Mouse (Mus musculus): ENCODE data around the gene Lrp3.
A peak's percentile ranks its signal among the peaks of the same experiment; 100 is the strongest.

Lrp3 gene

DNA sequence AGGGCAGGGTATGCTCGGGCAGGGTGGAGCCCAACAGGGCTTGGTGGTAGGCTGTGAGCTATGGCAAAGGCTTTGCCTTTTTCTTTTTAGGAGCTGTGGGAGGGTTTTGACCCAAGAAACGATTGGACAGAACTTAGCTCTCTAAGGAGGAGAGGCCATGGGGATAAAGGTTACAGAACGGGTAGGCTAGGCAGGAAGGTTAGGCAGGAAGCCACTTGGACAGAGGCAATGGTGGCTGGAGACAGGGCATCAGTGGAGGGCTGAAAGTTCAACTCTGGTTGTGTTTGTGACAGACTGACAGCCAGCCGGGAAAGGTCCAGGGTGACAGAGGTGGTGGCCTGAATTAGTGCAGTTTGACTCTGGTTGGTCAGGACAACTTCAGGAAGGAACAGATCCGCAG, 25.6 kb downstream of the Lrp3 start:
- no peak for ATAC-seq (ENCODE audit: low TSS enrichment)

GRCm38 (mm10) chr7:35185889-35186569, 29.3 kb downstream of the Lrp3 start, which contains the start of gene Slc7a10:
TSS of gene Slc7a10 (plus strand) at chr7:35186385.
- no peak for ATAC-seq (ENCODE audit: low TSS enrichment)

GRCm38 (mm10) chr7:35184833-35185724, 30.2 kb downstream of the Lrp3 start:
- peak; percentile 67 for ATAC-seq (ENCODE audit: low TSS enrichment)

DNA sequence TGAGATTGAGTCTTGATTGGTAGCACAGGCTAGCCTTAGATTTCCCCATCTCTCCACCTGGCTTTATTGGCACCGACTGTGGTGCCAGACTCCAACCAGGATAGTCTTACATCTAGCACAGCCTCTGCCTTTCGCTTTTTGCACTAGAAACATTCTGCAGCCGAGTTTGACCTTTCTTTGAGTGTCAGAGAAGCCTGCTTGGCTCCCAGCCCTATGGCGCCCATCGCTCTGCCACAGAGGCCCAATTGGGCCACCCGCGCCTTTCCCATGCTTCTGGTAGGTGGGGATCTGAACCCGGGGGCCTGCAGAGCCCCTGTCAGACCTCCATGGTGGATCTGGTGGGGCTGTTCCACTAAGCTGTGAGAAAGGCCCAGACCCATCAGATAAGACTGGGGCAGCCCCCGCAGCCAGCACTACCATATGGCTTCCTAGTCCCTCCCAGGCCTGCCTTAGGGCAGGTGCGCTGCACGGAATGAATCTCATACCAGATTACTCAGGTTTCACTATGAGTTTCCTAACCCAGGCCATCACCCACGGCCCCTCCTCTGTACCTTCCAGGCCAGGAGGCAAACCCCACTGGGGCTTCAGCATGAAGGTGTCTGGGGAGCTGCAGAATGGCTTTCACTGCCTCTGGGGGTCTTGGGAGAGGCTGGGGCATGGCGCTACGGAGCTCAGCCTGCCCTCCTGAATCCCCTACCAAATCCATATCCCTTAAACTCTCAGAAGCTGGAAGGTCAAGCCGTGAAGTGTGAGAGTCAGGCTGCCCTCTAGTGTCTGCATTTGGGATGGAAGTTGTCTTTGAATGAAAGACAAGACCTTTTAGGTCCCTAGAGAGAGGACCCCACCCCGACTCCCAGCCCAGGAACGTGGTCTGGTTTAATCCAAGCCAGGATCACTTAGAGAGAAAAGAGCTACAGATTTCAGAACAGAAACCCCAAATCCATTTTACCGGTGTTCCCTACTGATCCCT, 38.6 kb downstream of the Lrp3 start:
- ATAC-seq (ENCODE audit: low TSS enrichment) = no peak

- ATAC-seq (ENCODE audit: low TSS enrichment) = no peak
These were observed 39.8 kb downstream of the Lrp3 start for GRCm38 (mm10) chr7:35175533-35175932.

DNA sequence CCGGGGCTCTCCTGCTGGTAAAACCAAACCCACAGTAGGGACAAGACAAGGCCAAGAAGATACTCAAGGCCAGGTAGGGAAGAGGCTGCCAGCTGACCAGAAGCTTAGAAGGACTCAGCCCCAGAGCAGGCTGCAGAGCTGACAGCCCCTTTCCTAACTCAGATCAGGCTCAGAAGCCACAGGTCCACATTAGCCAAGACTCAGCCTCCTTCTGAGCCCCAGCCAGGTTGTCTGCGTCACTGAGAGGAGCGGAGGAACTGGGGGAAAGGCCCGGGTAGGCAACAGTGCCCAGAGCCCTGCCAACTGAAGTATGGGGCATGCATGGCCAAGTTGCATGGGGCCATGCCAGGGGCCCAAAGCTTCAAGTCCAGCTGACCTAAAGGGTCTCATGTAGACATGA, 42.8 kb downstream of the Lrp3 start:
- ATAC-seq (ENCODE audit: low TSS enrichment) = no peak

DNA sequence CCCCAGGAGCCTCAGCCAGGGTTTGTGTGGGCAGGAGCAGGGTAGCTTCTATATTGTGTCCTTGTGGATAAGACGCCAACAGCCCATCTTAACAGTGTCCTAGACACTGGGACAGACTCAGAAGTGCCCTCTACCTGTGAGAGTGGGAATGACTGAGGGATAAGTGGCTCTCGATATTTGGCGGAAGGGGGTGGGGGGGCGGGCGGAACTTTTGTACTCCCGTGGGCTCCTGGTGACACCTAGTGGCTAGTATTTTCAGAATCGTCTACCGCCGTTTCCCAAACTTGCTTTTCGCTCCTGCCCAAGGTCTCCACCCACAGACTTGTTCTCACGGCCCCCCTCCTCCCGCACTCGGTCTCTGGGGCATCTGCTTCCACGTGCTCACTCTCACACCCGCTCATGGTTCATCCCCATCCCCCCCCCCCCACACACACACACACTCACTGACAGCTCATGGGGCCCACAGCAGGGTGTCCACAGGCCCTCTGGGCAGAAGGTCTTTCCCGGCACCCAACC, 43.4 kb downstream of the Lrp3 start:
- peak; percentile 73 for ATAC-seq (ENCODE audit: low TSS enrichment)

- ATAC-seq (ENCODE audit: low TSS enrichment) = peak; percentile 81
These were observed 46.0 kb downstream of the Lrp3 start for GRCm38 (mm10) chr7:35169341-35169740.

GRCm38 (mm10) chr7:35167925-35168324, 47.4 kb downstream of the Lrp3 start:
- no peak for ATAC-seq (ENCODE audit: low TSS enrichment)

DNA sequence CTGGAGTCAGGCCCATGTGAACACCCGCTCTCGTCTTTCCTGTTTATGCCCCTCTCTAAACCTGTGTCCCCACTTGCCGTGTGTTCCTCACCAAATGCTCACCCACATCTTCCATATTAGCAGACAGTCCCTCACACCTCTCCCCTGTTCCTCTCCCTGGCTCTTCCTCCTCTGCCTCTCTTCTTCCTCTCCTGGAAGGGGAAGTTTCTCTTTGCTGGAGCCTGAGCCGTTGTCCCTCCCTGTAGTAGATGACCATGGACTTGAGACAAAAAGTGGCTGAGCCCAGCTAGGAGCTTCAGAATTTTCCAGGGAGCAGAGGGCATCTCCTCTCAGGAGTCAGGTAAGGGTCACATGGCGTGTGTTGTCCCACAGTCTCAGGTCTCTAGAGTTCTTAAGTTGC, 48.3 kb downstream of the Lrp3 start:
- ATAC-seq (ENCODE audit: low TSS enrichment) = no peak

GRCm38 (mm10) chr7:35164131-35164530, 51.2 kb downstream of the Lrp3 start:
- ATAC-seq (ENCODE audit: low TSS enrichment) = no peak

GRCm38 (mm10) chr7:35163600-35163999, 51.7 kb downstream of the Lrp3 start:
- no peak for ATAC-seq (ENCODE audit: low TSS enrichment)

DNA sequence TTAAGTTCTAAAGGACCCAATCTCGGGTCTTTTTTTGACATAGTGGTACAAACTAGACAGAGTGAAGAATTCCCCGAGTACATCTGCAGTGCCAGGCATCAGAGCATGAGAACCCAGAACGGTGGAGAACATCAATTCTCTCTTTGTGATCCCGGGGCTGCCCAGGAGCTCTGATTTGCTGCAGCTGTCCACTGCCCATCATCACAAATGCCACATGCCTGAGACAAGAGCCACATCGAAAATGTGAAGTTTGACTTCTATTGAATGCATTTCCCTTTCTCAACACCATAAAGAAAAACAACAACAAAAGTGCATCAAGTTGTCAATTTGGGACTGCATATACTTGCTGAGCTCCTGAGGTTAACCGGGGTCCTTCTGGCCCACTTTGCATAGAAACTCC, 52.9 kb downstream of the Lrp3 start:
- ATAC-seq (ENCODE audit: low TSS enrichment) = no peak

GRCm38 (mm10) chr7:35157512-35157911, 57.8 kb downstream of the Lrp3 start:
- no peak for ATAC-seq (ENCODE audit: low TSS enrichment)

GRCm38 (mm10) chr7:35156561-35157477, 58.5 kb downstream of the Lrp3 start:
- ATAC-seq (ENCODE audit: low TSS enrichment) = no peak

- ATAC-seq (ENCODE audit: low TSS enrichment) = no peak
These were observed 60.8 kb downstream of the Lrp3 start for GRCm38 (mm10) chr7:35154449-35154848.

GRCm38 (mm10) chr7:35150860-35151259, 64.4 kb downstream of the Lrp3 start:
- no peak for ATAC-seq (ENCODE audit: low TSS enrichment)

All from frontal cortex, adult (tissue).